Mouse (Mus musculus) kidney, postnatal 0 days (tissue): ENCODE measurements around the gene Arf3. TPM values are rescaled to one million over a fixed set of nuclear protein-coding genes. Genes with fewer than 3 reads are reported as not detected.
A peak's percentile ranks its signal among the peaks of the same experiment; 100 is the strongest.

ENCODE experiments used
- ATAC-seq: fragments of 200-750 bp; cut with Nextera tagmentation; replicated peaks from 2 replicates; pipeline ENCODE4 v1.8.0; 2017; ENCODE audit warnings: low read depth, moderate number of reproducible peaks, moderate TSS enrichment, moderate library complexity; ENCODE audit not compliant: low FRiP score
- DNase-seq: peaks from one replicate; pipeline ENCODE4 v3.0.0-alpha.2; 2016; ENCODE audit warnings: low spot score
- H3K27ac ChIP-seq: fragments of 300-500 bp; sonication (generic); 2 replicates; pipeline ENCODE4 v1.5.1; 2014; ENCODE audit warnings: mild to moderate bottlenecking
- H3K27me3 ChIP-seq: fragments of 300-500 bp; sonication (generic); 2 replicates; pipeline ENCODE4 v1.6.1; 2014; ENCODE audit warnings: low read length, mixed read lengths; ENCODE audit not compliant: insufficient read depth
- H3K36me3 ChIP-seq: fragments of 300-500 bp; sonication (generic); 2 replicates; pipeline ENCODE4 v1.6.1; 2014; ENCODE audit warnings: low read length, mixed read lengths; ENCODE audit not compliant: insufficient read depth
- H3K4me1 ChIP-seq: fragments of 300-500 bp; sonication (generic); replicated peaks from 2 replicates; pipeline ENCODE4 v1.6.1; 2014; ENCODE audit warnings: antibody characterized with exemption, low read length, mixed read lengths; ENCODE audit not compliant: insufficient read depth
- H3K4me2 ChIP-seq: fragments of 300-500 bp; sonication (generic); 2 replicates; pipeline ENCODE4 v1.6.1; 2014; ENCODE audit warnings: mild to moderate bottlenecking, low read length, moderate library complexity, mixed read lengths
- H3K4me3 ChIP-seq: fragments of 300-500 bp; sonication (generic); replicated peaks from 2 replicates; pipeline ENCODE4 v1.5.1; 2014; ENCODE audit warnings: low read depth, low read length
- H3K9ac ChIP-seq: fragments of 300-500 bp; sonication (generic); 2 replicates; pipeline ENCODE4 v1.6.1; 2014; ENCODE audit warnings: low read depth, low read length
- H3K9me3 ChIP-seq: fragments of 300-500 bp; sonication (generic); replicated peaks from 2 replicates; pipeline ENCODE4 v1.6.1; 2016; ENCODE audit warnings: low read length, inconsistent platforms, mixed read lengths
- CTCF ChIP-seq: IDR thresholded peaks from 2 replicates; pipeline ENCODE4 v1.5.1; 2016; ENCODE audit warnings: antibody characterized with exemption, low read depth, mild to moderate bottlenecking, moderate library complexity
- WGBS: fragments of 180-500 bp; shearing (Covaris S2); extraction: QIAGEN DNeasy Blood & Tissue Kit; methylation state at CpG from one replicate; pipeline ENCODE4 v1.1.7; 2014; 5-methylcytosine and 5-hydroxymethylcytosine counted together
- polyA plus RNA-seq: library from polyadenylated mRNA; unstranded; fragments of >200 nt; fragmentation: Nextera tagmentation; extraction: Ambion mirVana; gene quantifications from 2 replicates; pipeline ENCODE4 v1.2.1, GENCODE M21; 2015

The Arf3 gene
- polyA plus RNA-seq, 1 experiment from 2014 or later = 39.6 TPM

DNA sequence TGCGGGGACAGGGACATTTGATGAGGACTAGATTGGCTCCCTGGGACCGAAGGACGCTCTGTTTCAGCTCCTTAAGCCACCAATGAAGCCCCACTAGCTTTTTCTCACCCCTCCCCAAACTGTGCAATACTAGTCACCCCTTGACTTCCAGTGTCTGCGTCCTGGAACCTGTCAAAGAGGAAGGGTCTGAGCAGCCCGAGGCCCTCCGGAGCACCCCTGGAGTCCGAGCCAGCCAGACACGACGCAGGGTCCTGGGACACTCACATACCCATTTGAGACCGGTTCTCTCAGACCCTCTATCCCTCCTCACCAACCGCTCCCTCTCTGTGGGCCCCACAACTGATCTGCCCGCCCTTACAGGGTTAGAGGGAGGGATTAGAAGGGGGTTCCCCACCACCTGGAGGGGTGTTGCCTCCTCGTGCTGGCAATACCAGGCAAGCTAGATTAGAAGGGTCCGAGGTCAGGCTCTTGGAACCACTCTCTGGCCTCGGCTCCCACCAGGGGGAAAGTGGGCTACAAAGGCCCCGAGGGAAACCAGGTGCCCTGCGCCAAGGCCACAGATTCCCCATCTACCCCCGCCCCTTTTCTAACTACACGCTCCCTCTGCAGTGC, 14.1 kb upstream of the Arf3 start:
- DNase-seq = no peak

DNA sequence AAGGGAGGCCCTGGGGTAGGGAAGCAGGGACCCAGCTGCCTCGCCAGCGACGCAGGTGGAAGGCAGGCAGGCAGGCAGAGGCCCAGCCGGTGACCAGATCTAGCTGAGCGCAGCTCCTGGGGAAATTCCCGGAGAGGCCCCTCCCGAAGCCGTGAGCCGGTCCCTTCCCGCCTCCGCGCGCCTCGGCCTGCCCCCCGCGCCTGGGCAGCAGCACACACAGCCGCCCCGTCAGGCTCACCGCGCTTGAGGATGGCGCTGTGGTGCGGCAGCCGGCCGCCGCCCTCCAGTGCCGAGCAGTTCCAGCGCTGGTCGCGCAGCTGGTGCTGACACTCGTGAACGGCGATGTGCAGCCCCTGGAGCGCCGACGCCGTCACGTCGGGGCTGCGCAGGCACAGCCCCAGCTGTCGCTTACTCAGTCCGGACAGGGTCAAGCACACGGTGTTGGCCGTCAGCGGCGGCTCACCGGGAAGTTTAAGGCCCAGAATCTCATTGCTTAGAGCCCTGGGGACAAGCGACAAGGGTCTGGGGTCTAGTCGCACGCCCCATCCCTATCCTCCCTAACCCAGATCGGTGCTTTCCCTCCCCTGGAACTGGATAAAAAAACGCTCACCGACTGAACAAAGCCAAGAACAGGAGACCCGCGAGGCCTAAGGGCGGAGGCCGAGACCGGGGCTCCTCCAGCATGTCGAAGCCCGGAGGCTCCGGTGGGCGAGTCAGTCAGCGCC, 13.4 kb upstream of the Arf3 start:
- Histone ChIP-seq H3K27me3 (peaks cover 75% of the 10 kb centered on the region), H3K36me3 (no peaks in the 10 kb centered on the region), H3K4me2 (peak overlapping the region; percentile 44), H3K4me1 (peaks cover 17% of the 10 kb centered on the region; the same call in 1 of the 2 replicates), H3K4me3 (peak overlapping the region; percentile 14), H3K9me3 (no peaks in the 10 kb centered on the region), H3K27ac (no peak overlapping the region), H3K9ac (peak overlapping the region; percentile 15; the same call in 1 of the 2 replicates)
- DNase-seq (no peak), ATAC-seq (peak; percentile 38; the same call in 1 of the 2 replicates)
- 1% methylated on average over 59 of the region's 62 CpGs for WGBS
- no peak for TF ChIP-seq CTCF

More for the DNA sequence above, 14.1 kb upstream of the Arf3 start:
- H3K9me3 ChIP-seq = no peaks in the 10 kb centered on the region
- TF ChIP-seq CTCF = no peak
- peak overlapping the region; percentile 44; the same call in 1 of the 2 replicates for H3K4me2 ChIP-seq
- WGBS = 3% methylated on average over 19 of the region's 19 CpGs
- H3K36me3 ChIP-seq = no peaks in the 10 kb centered on the region
- no peak overlapping the region for H3K27ac ChIP-seq
- H3K27me3 ChIP-seq = peaks cover 75% of the 10 kb centered on the region
- no peak overlapping the region for H3K9ac ChIP-seq
- peak overlapping the region; percentile 14; the same call in 1 of the 2 replicates for H3K4me3 ChIP-seq
- no peak for ATAC-seq
- peaks cover 17% of the 10 kb centered on the region; the same call in 1 of the 2 replicates for H3K4me1 ChIP-seq

GRCm38 (mm10) chr15:98775533-98775932, 12.5 kb upstream of the Arf3 start:
- no peak for TF ChIP-seq CTCF
- Histone ChIP-seq H3K27ac (no peak overlapping the region), H3K27me3 (peaks cover 77% of the 10 kb centered on the region), H3K9me3 (no peaks in the 10 kb centered on the region), H3K4me3 (no peak overlapping the region), H3K36me3 (no peaks in the 10 kb centered on the region), H3K4me1 (peaks cover 17% of the 10 kb centered on the region; the same call in 1 of the 2 replicates), H3K4me2 (no peak overlapping the region), H3K9ac (no peak overlapping the region)
- WGBS = 10% methylated on average over 5 of the region's 5 CpGs
- DNase-seq (no peak), ATAC-seq (no peak)

GRCm38 (mm10) chr15:98774096-98774495, 11.1 kb upstream of the Arf3 start:
- Histone ChIP-seq H3K4me1 (peaks cover 17% of the 10 kb centered on the region; the same call in 1 of the 2 replicates), H3K27ac (no peak overlapping the region), H3K9ac (peak overlapping the region; percentile 20; the same call in 1 of the 2 replicates), H3K4me2 (no peak overlapping the region), H3K4me3 (no peak overlapping the region), H3K36me3 (no peaks in the 10 kb centered on the region), H3K27me3 (peaks cover 63% of the 10 kb centered on the region), H3K9me3 (no peaks in the 10 kb centered on the region)
- ATAC-seq (no peak), DNase-seq (no peak)
- no peak for TF ChIP-seq CTCF
- 27% methylated on average over 15 of the region's 15 CpGs for WGBS

- peak; percentile 37 for DNase-seq
- H3K36me3 ChIP-seq = no peaks in the 10 kb centered on the region
- peaks cover 10% of the 10 kb centered on the region; the same call in 1 of the 2 replicates for H3K4me1 ChIP-seq
- no peaks in the 10 kb centered on the region for H3K9me3 ChIP-seq
- H3K4me2 ChIP-seq = peak overlapping the region; percentile 68
- peak overlapping the region; percentile 29 for H3K4me3 ChIP-seq
- H3K9ac ChIP-seq = peak overlapping the region; percentile 50
- TF ChIP-seq CTCF = no peak
- WGBS = 2% methylated on average over 36 of the region's 36 CpGs
- no peak overlapping the region for H3K27ac ChIP-seq
- peaks cover 52% of the 10 kb centered on the region for H3K27me3 ChIP-seq
- ATAC-seq = no peak
Observed at GRCm38 (mm10) chr15:98772511-98773211, 9.6 kb upstream of the Arf3 start.
